Mouse (Mus musculus): ENCODE measurements around the gene Igsf23.
A peak's percentile ranks its signal among the peaks of the same experiment; 100 is the strongest.

Gene Igsf23

GRCm38 (mm10) chr7:19935171-19935751, 15.3 kb downstream of the Igsf23 start:
- peak; percentile 45 to 53 for DNase-seq

- DNase-seq: peak; percentile 81 to 85
Measured at GRCm38 (mm10) chr7:19932877-19933809, 17.4 kb downstream of the Igsf23 start.

- DNase-seq: peak; percentile 45 to 47
Measured at GRCm38 (mm10) chr7:19932133-19932876, 18.3 kb downstream of the Igsf23 start.

GRCm38 (mm10) chr7:19930481-19930880, 20.1 kb downstream of the Igsf23 start:
- peak in 1 of 2 experiments; percentile 47 for DNase-seq

- DNase-seq: no peak
Measured at GRCm38 (mm10) chr7:19928486-19928885, 22.1 kb downstream of the Igsf23 start.

- peak in 1 of 2 experiments; percentile 41 for DNase-seq
Measured at GRCm38 (mm10) chr7:19926849-19927480, 23.6 kb downstream of the Igsf23 start.

GRCm38 (mm10) chr7:19925376-19925775, 25.2 kb downstream of the Igsf23 start:
- DNase-seq: no peak

- peak; percentile 32 to 40 for DNase-seq
Measured at GRCm38 (mm10) chr7:19923797-19924196, 26.8 kb downstream of the Igsf23 start.

GRCm38 (mm10) chr7:19923354-19923753, 27.2 kb downstream of the Igsf23 start:
- peak in 1 of 2 experiments; percentile 10 for DNase-seq

GRCm38 (mm10) chr7:19920506-19921261, 29.9 kb downstream of the Igsf23 start, which contains the start of gene Pvr:
TSS of gene Pvr (minus strand) at chr7:19921160.
- peak; percentile 83 to 90 for DNase-seq

GRCm38 (mm10) chr7:19920166-19920505, 30.4 kb downstream of the Igsf23 start:
- DNase-seq: peak in 1 of 2 experiments; percentile 19

- peak in 1 of 2 experiments; percentile 17 for DNase-seq
Measured at GRCm38 (mm10) chr7:19914558-19914957, 36.0 kb downstream of the Igsf23 start.

- no peak for DNase-seq
Measured at GRCm38 (mm10) chr7:19911695-19912524, 38.6 kb downstream of the Igsf23 start.

- no peak for DNase-seq
Measured at GRCm38 (mm10) chr7:19911292-19911658, 39.3 kb downstream of the Igsf23 start.

- DNase-seq: peak; percentile 76 to 85
Measured at GRCm38 (mm10) chr7:19910421-19911291, 39.9 kb downstream of the Igsf23 start.

- peak; percentile 37 to 70 for DNase-seq
Measured at GRCm38 (mm10) chr7:19889881-19890280, 60.7 kb downstream of the Igsf23 start.

GRCm38 (mm10) chr7:19887849-19888248, 62.7 kb downstream of the Igsf23 start, which contains the start of gene Ceacam19:
TSS of gene Ceacam19 (minus strand) at chr7:19887965.
- DNase-seq: no peak

Measured in lung, postnatal 4 days (tissue).